Mouse (Mus musculus): ENCODE measurements at regions not wholly inside any gene's neighbourhood (a gene's known extent, or its start where the extent isn't known, plus 50 kb on each side); places are given as distances from the start of the nearest gene placed in this dataset.

DNA sequence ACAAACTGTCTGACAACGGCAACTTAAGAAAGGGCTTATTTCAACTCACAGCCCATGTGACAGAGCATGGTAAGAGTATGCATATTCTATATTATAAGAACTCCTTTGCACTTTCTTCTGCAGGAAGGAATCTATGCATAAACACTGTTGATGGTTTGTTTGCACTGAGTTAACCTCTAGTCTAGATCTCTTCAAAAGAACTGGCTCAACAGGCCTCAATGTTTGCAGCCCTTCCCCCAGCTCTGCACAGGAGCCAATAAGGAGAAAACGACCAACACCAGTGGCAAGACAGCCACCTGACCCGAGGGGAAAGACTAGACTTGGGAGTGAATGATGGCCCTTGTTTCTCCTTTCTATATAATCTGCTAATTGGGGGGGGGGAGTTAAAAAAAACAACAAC lies 231.2 kb upstream of the Tsc22d2 start:
- no peak overlapping the region for H3K4me2 ChIP-seq
- WGBS (ENCODE audit: insufficient replicate concordance) = 49% methylated on average over 3 of the region's 3 CpGs
- ATAC-seq (replicated peaks; ENCODE audit: insufficient number of reproducible peaks, low FRiP score, low TSS enrichment) = no peak
- H3K36me3 ChIP-seq (ENCODE audit: control insufficient read depth, insufficient read depth, low read length) = no peaks in the 10 kb centered on the region
- H3K4me3 ChIP-seq (ENCODE audit: low read depth, low read length) = no peak overlapping the region
- H3K9ac ChIP-seq (ENCODE audit: low read depth, low read length) = no peak overlapping the region
- peaks cover 8% of the 10 kb centered on the region for H3K4me1 ChIP-seq (ENCODE audit: control insufficient read depth, insufficient read depth, low read length)
- peak overlapping the region; percentile 86; the same call in 1 of the 2 replicates for H3K27ac ChIP-seq (ENCODE audit: low read depth, low read length)
- no peaks in the 10 kb centered on the region for H3K9me3 ChIP-seq (replicated peaks; ENCODE audit: control insufficient read depth, low read length)
- no peaks in the 10 kb centered on the region for H3K27me3 ChIP-seq (ENCODE audit: control insufficient read depth, insufficient read depth, low read length)

DNA sequence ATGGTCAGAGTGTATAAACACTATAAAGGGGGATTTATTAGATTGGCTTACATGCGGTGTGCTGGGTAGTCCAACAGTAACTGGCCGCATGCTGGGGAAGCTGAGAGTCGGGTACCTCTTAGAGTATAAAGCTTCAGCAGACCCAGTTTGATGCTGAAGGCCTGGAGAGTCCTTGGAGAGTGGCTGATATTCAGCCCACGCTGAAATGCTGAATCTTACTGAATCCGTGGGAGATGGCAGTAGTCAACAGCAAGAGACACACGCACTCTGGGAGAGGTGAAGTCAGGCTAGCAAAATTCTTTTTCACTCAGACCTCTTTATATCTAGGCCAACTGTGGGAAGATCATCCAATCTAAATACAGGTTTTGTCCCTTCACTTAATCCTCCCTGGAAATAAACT lies 214.1 kb upstream of the Tsc22d2 start:
- Histone ChIP-seq H3K4me2 (no peak overlapping the region), H3K4me3 (ENCODE audit: low read depth, low read length) (no peak overlapping the region), H3K4me1 (ENCODE audit: control insufficient read depth, insufficient read depth, low read length) (no peaks in the 10 kb centered on the region), H3K9ac (ENCODE audit: low read depth, low read length) (no peak overlapping the region), H3K27me3 (ENCODE audit: control insufficient read depth, insufficient read depth, low read length) (no peaks in the 10 kb centered on the region), H3K27ac (ENCODE audit: low read depth, low read length) (no peak overlapping the region), H3K9me3 (replicated peaks; ENCODE audit: control insufficient read depth, low read length) (no peaks in the 10 kb centered on the region), H3K36me3 (ENCODE audit: control insufficient read depth, insufficient read depth, low read length) (no peaks in the 10 kb centered on the region)
- 79% methylated on average over 6 of the region's 6 CpGs for WGBS (ENCODE audit: insufficient replicate concordance)
- no peak for ATAC-seq (replicated peaks; ENCODE audit: insufficient number of reproducible peaks, low FRiP score, low TSS enrichment)

DNA sequence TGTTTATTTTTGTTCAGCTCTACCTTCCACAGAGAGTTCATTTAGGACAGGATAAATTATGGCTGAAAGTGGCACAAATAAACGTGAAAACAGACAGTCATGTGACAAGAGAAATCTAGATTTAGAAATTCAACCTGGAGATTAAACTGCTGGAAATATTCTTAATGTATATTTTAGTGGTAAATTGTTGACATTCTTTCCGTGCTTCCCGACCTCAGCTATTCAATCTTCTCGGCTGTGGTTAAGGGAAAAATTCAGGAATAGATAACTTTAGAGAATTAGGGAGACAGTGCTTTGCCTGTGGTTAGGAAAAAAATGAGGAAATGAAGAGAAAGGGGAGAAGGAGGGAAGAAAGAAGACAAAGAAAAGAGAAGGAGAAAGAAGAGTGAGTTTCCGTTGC lies 211.7 kb upstream of the Tsc22d2 start:
- Histone ChIP-seq H3K27me3 (ENCODE audit: control insufficient read depth, insufficient read depth, low read length) (no peaks in the 10 kb centered on the region), H3K9me3 (replicated peaks; ENCODE audit: control insufficient read depth, low read length) (no peaks in the 10 kb centered on the region), H3K4me1 (ENCODE audit: control insufficient read depth, insufficient read depth, low read length) (no peaks in the 10 kb centered on the region), H3K4me3 (ENCODE audit: low read depth, low read length) (no peak overlapping the region), H3K9ac (ENCODE audit: low read depth, low read length) (no peak overlapping the region), H3K4me2 (no peak overlapping the region), H3K36me3 (ENCODE audit: control insufficient read depth, insufficient read depth, low read length) (no peaks in the 10 kb centered on the region), H3K27ac (ENCODE audit: low read depth, low read length) (no peak overlapping the region)
- 50% methylated on average over 5 of the region's 5 CpGs for WGBS (ENCODE audit: insufficient replicate concordance)
- ATAC-seq (replicated peaks; ENCODE audit: insufficient number of reproducible peaks, low FRiP score, low TSS enrichment) = no peak

DNA sequence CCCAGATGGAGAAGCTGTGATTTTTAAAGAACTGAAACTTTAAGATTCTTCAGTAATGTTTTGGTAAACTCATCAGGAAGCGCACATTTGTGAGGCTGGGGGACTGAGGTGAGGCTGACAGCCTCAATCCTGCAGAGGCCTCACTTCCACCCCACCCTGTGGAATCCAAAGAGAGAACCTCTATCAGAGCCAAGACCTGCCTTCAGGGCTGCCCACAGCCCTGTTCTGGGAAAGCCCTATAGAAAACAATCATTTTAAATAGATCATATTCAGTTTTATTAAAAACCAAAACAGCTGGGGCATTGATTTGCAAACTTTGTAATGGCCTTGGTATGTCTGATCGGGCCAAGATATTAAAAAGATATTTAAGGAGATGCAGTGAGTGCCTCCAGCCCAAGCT lies 210.7 kb upstream of the Tsc22d2 start:
- H3K27me3 ChIP-seq (ENCODE audit: control insufficient read depth, insufficient read depth, low read length) = no peaks in the 10 kb centered on the region
- H3K4me3 ChIP-seq (ENCODE audit: low read depth, low read length) = no peak overlapping the region
- no peak overlapping the region for H3K9ac ChIP-seq (ENCODE audit: low read depth, low read length)
- H3K9me3 ChIP-seq (replicated peaks; ENCODE audit: control insufficient read depth, low read length) = no peaks in the 10 kb centered on the region
- 82% methylated on average over 2 of the region's 2 CpGs for WGBS (ENCODE audit: insufficient replicate concordance)
- no peak overlapping the region for H3K4me2 ChIP-seq
- H3K4me1 ChIP-seq (ENCODE audit: control insufficient read depth, insufficient read depth, low read length) = no peaks in the 10 kb centered on the region
- H3K36me3 ChIP-seq (ENCODE audit: control insufficient read depth, insufficient read depth, low read length) = no peaks in the 10 kb centered on the region
- no peak overlapping the region for H3K27ac ChIP-seq (ENCODE audit: low read depth, low read length)
- ATAC-seq (replicated peaks; ENCODE audit: insufficient number of reproducible peaks, low FRiP score, low TSS enrichment) = no peak

DNA sequence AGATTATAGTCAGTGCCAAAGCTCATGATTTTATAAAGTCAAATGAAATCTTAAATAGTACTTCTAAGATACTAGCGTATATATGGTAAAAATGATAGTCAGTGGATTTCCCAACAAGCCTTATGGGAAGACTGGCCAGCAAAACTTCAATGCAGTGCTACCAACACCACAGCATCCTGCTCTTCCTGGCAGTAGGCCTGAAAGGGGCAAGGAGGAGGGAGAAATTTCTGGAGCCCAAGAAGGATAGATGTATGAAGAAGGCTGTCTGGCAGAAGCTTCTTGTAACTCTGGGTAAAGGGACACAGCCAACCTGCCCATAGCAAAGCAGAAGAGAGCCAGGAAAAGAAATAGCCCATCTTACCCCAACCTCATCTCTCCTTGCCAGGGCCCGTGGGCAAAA lies 209.0 kb upstream of the Tsc22d2 start:
- no peaks in the 10 kb centered on the region for H3K27me3 ChIP-seq (ENCODE audit: control insufficient read depth, insufficient read depth, low read length)
- H3K9ac ChIP-seq (ENCODE audit: low read depth, low read length) = no peak overlapping the region
- no peaks in the 10 kb centered on the region for H3K4me1 ChIP-seq (ENCODE audit: control insufficient read depth, insufficient read depth, low read length)
- WGBS (ENCODE audit: insufficient replicate concordance) = 74% methylated on average over 2 of the region's 2 CpGs
- no peak overlapping the region for H3K4me3 ChIP-seq (ENCODE audit: low read depth, low read length)
- H3K36me3 ChIP-seq (ENCODE audit: control insufficient read depth, insufficient read depth, low read length) = no peaks in the 10 kb centered on the region
- no peak for ATAC-seq (replicated peaks; ENCODE audit: insufficient number of reproducible peaks, low FRiP score, low TSS enrichment)
- H3K27ac ChIP-seq (ENCODE audit: low read depth, low read length) = no peak overlapping the region
- no peaks in the 10 kb centered on the region for H3K9me3 ChIP-seq (replicated peaks; ENCODE audit: control insufficient read depth, low read length)
- no peak overlapping the region for H3K4me2 ChIP-seq

DNA sequence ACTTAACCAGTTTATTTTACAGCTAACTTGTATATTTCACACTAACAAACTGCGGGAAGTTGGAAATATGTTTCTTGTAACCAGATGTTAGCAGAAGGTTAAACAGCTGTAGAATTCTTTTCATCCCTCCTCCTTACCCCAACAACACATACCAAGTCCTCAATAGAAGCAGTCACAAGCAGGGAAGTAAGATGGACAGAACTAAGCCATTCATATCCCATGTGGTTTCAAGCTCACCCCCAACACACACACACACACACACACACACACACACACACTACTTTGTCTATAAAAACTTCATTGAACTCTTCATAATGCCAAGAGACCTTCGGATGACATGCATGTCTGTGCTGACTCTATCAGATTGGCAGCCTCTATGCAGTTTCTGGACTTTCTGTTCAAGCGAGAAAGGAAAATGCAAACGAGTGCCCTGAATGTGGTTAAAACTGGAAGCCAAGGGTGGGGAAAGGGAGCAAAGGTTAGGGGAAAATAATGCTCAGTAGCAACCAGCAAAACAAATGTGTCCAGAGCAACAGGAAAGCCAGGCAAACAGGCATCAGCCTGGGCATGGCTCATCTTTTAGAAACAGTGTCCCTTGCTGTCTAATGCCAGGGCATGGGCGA lies 207.6 kb upstream of the Tsc22d2 start:
- Histone ChIP-seq H3K27ac (ENCODE audit: low read depth, low read length) (no peak overlapping the region), H3K36me3 (ENCODE audit: control insufficient read depth, insufficient read depth, low read length) (no peaks in the 10 kb centered on the region), H3K27me3 (ENCODE audit: control insufficient read depth, insufficient read depth, low read length) (no peaks in the 10 kb centered on the region), H3K4me3 (ENCODE audit: low read depth, low read length) (no peak overlapping the region), H3K4me1 (ENCODE audit: control insufficient read depth, insufficient read depth, low read length) (no peaks in the 10 kb centered on the region), H3K9me3 (replicated peaks; ENCODE audit: control insufficient read depth, low read length) (no peaks in the 10 kb centered on the region), H3K9ac (ENCODE audit: low read depth, low read length) (no peak overlapping the region), H3K4me2 (no peak overlapping the region)
- 64% methylated on average over 5 of the region's 5 CpGs for WGBS (ENCODE audit: insufficient replicate concordance)
- no peak for ATAC-seq (replicated peaks; ENCODE audit: insufficient number of reproducible peaks, low FRiP score, low TSS enrichment)

DNA sequence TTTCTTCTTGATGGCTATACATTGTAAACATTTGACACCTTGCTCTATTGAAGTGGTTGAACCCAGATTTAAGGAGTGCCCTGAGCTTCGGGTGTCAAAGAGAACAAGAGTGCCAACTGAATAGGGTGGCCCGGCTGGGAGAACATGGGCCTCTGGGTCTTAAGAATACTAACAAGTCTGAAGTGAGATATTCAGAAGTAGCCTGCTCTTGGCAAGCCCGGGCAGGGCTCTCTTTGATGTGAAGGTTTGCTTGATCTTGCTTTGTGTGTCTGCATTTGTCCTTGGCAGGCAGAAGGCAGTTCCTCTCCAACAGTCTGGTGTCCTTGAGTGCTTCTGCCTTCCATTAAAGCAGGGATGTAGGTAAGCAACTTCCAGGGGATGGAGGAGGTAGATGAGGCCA lies 203.5 kb upstream of the Tsc22d2 start:
- no peak overlapping the region for H3K27ac ChIP-seq (ENCODE audit: low read depth, low read length)
- ATAC-seq (replicated peaks; ENCODE audit: insufficient number of reproducible peaks, low FRiP score, low TSS enrichment) = no peak
- no peak overlapping the region for H3K4me3 ChIP-seq (ENCODE audit: low read depth, low read length)
- no peaks in the 10 kb centered on the region for H3K36me3 ChIP-seq (ENCODE audit: control insufficient read depth, insufficient read depth, low read length)
- no peaks in the 10 kb centered on the region for H3K4me1 ChIP-seq (ENCODE audit: control insufficient read depth, insufficient read depth, low read length)
- H3K4me2 ChIP-seq = no peak overlapping the region
- H3K9me3 ChIP-seq (replicated peaks; ENCODE audit: control insufficient read depth, low read length) = no peaks in the 10 kb centered on the region
- 59% methylated on average over 3 of the region's 3 CpGs for WGBS (ENCODE audit: insufficient replicate concordance)
- no peaks in the 10 kb centered on the region for H3K27me3 ChIP-seq (ENCODE audit: control insufficient read depth, insufficient read depth, low read length)
- H3K9ac ChIP-seq (ENCODE audit: low read depth, low read length) = no peak overlapping the region

DNA sequence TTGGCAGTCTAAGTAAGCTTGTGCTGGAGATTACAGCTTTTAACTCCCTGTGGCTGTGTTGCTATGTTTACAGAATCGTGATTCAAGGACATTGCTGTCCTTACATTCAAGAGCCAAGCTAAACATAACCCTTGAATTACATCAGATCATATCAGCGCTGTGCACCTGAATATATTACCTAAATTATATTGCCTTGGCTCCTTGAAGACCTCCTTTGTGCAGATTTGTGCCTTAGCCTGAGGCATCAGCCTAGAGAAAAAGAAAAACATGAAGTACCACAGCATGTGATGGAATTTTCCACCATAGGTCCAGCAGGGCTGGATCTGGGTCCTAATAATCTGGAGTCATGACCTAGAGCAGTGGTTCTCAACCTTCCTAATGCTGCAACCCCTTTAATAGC lies 189.8 kb upstream of the Tsc22d2 start:
- H3K9me3 ChIP-seq (replicated peaks; ENCODE audit: control insufficient read depth, low read length) = no peaks in the 10 kb centered on the region
- ATAC-seq (replicated peaks; ENCODE audit: insufficient number of reproducible peaks, low FRiP score, low TSS enrichment) = no peak
- no peak overlapping the region for H3K9ac ChIP-seq (ENCODE audit: low read depth, low read length)
- H3K4me3 ChIP-seq (ENCODE audit: low read depth, low read length) = no peak overlapping the region
- 79% methylated on average over 2 of the region's 2 CpGs for WGBS (ENCODE audit: insufficient replicate concordance)
- H3K27me3 ChIP-seq (ENCODE audit: control insufficient read depth, insufficient read depth, low read length) = no peaks in the 10 kb centered on the region
- no peak overlapping the region for H3K27ac ChIP-seq (ENCODE audit: low read depth, low read length)
- H3K4me1 ChIP-seq (ENCODE audit: control insufficient read depth, insufficient read depth, low read length) = no peaks in the 10 kb centered on the region
- no peak overlapping the region for H3K4me2 ChIP-seq
- H3K36me3 ChIP-seq (ENCODE audit: control insufficient read depth, insufficient read depth, low read length) = no peaks in the 10 kb centered on the region

DNA sequence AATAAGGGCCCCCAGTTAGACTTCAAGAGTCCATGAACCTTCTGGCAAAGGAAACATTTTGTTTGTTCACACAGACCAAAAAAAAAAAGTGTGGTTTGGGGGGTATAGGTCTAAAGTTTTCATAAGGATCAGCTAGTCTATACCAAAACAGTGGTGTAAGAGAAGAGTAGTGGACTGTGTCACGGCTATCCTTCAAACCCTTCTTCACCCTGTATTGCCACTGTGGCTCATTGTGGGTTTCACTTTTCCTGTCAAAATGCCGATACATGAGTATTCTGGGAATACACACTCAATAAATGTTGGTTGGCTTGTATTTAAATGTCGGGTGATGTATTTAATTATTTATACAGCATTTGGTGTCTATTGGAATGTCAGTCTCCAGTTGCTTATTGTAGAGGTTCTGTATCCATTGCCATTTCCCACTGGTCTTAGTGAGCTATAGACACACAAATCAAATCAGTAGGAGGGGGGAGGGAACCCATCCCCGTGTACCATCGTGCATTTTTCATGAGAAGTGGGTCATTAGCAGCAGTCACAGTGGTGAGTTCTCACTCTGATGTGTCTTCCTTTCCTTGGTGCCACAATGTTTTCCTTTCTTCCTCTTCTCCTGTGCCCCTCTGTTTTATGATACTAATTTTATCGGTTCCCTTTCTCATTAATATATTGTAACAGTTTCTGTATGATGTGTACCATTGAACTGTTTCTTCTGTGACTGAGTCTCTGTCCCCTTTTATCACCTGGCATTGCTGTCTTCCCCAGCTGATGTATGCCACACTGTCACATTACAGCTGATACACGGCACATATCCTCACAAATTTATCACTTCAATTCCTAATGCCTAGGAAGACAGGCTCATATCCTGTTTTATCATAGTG lies 187.8 kb upstream of the Tsc22d2 start:
- Histone ChIP-seq H3K27me3 (ENCODE audit: control insufficient read depth, insufficient read depth, low read length) (no peaks in the 10 kb centered on the region), H3K9me3 (replicated peaks; ENCODE audit: control insufficient read depth, low read length) (no peaks in the 10 kb centered on the region), H3K4me2 (no peak overlapping the region), H3K4me3 (ENCODE audit: low read depth, low read length) (no peak overlapping the region), H3K4me1 (ENCODE audit: control insufficient read depth, insufficient read depth, low read length) (no peaks in the 10 kb centered on the region), H3K36me3 (ENCODE audit: control insufficient read depth, insufficient read depth, low read length) (no peaks in the 10 kb centered on the region), H3K27ac (ENCODE audit: low read depth, low read length) (no peak overlapping the region), H3K9ac (ENCODE audit: low read depth, low read length) (no peak overlapping the region)
- ATAC-seq (replicated peaks; ENCODE audit: insufficient number of reproducible peaks, low FRiP score, low TSS enrichment) = no peak
- 75% methylated on average over 7 of the region's 7 CpGs for WGBS (ENCODE audit: insufficient replicate concordance)
